Mouse (Mus musculus) midbrain, embryonic 10.5 days (tissue): ENCODE data around the gene Rc3h1. TPM values are rescaled to one million over a fixed set of nuclear protein-coding genes. Genes with fewer than 3 reads are reported as not detected.
"Not testable (repeated sequence)": the region's sequence is repeated elsewhere in the genome, so short reads cannot be mapped to it uniquely, and the experiment has no call there.

ENCODE experiments used
- DNase-seq: peaks from one replicate; pipeline ENCODE4 v3.0.0-alpha.2; 2017; ENCODE audit warnings: low spot score
- H3K27ac ChIP-seq: fragments of 300-500 bp; sonication (generic); replicated peaks from 2 replicates; pipeline ENCODE4 v1.5.1; 2016; ENCODE audit warnings: mild to moderate bottlenecking
- H3K27me3 ChIP-seq: fragments of 300-500 bp; sonication (generic); 2 replicates; pipeline ENCODE4 v1.6.1; 2016; ENCODE audit warnings: low read depth, mild to moderate bottlenecking; ENCODE audit not compliant: poor library complexity, severe bottlenecking
- H3K36me3 ChIP-seq: fragments of 300-500 bp; sonication (generic); 2 replicates; pipeline ENCODE4 v1.6.1; 2016; ENCODE audit warnings: mild to moderate bottlenecking, moderate library complexity
- H3K4me1 ChIP-seq: fragments of 300-500 bp; sonication (generic); 2 replicates; pipeline ENCODE4 v1.6.1; 2016
- H3K4me3 ChIP-seq: fragments of 300-500 bp; sonication (generic); 2 replicates; pipeline ENCODE4 v1.5.1; 2016; ENCODE audit warnings: mild to moderate bottlenecking, moderate library complexity
- H3K9me3 ChIP-seq: fragments of 300-500 bp; sonication (generic); replicated peaks from 2 replicates; pipeline ENCODE4 v1.6.1; 2016; ENCODE audit warnings: mild to moderate bottlenecking
- WGBS: fragments of 180-500 bp; shearing (Covaris S2); methylation state at CpG from one replicate; pipeline ENCODE4 v1.1.7; 2016; 5-methylcytosine and 5-hydroxymethylcytosine counted together
- polyA plus RNA-seq: library from polyadenylated mRNA; unstranded; fragments of >200 nt; fragmentation: Nextera tagmentation; extraction: Ambion mirVana; gene quantifications from 2 replicates; pipeline ENCODE4 v1.2.1, GENCODE M21; 2016

Gene Rc3h1
- 6.9 and 7.5 TPM in 2 replicates for polyA plus RNA-seq

GRCm38 (mm10) chr1:160906057-160906557 lies at the start of gene Rc3h1:
Gene Rc3h1 (plus strand): TSS chr1:160906418.
- H3K27ac ChIP-seq, result peak within 1 kb of the TSS; percentile 97
- under 1% methylated on average over 45 of the region's 45 CpGs for WGBS

GRCm38 (mm10) chr1:160858132-160858531 lies 48.1 kb upstream of the Rc3h1 start:
- H3K9me3 ChIP-seq, result no peaks in the 10 kb centered on the region
- H3K27ac ChIP-seq, result no peak overlapping the region
- no peak overlapping the region for H3K4me3 ChIP-seq
- H3K36me3 ChIP-seq, result no peaks in the 10 kb centered on the region
- H3K4me1 ChIP-seq, result no peaks in the 10 kb centered on the region
- 86% methylated on average over 3 of the region's 3 CpGs for WGBS
- no peaks in the 10 kb centered on the region for H3K27me3 ChIP-seq
- no peak for DNase-seq

More at GRCm38 (mm10) chr1:160906057-160906557, at the start of gene Rc3h1:
- Histone ChIP-seq H3K36me3 (no peaks in the 10 kb centered on the region), H3K27me3 (0 out of 2 replicates have a peak, but pooled peaks cover 7% of the 10 kb centered on the region), H3K4me1 (peaks cover 21% of the 10 kb centered on the region), H3K9me3 (no peaks in the 10 kb centered on the region), H3K4me3 (peak within 1 kb of the TSS; percentile 99)
- DNase-seq, result peak; percentile 97

GRCm38 (mm10) chr1:160859874-160860273 lies 46.3 kb upstream of the Rc3h1 start:
- not testable (repeated sequence) for H3K9me3 ChIP-seq, H3K4me3 ChIP-seq, H3K27me3 ChIP-seq, H3K4me1 ChIP-seq, H3K27ac ChIP-seq, DNase-seq, H3K36me3 ChIP-seq

- no peaks in the 10 kb centered on the region for H3K27me3 ChIP-seq
- no peak overlapping the region for H3K4me3 ChIP-seq
- no peaks in the 10 kb centered on the region for H3K36me3 ChIP-seq
- no peak overlapping the region for H3K27ac ChIP-seq
- no peaks in the 10 kb centered on the region for H3K9me3 ChIP-seq
- no peaks in the 10 kb centered on the region for H3K4me1 ChIP-seq
- 93% methylated on average over 2 of the region's 2 CpGs for WGBS
- no peak for DNase-seq
Measured at GRCm38 (mm10) chr1:160861142-160861541, 45.1 kb upstream of the Rc3h1 start.

GRCm38 (mm10) chr1:160861632-160862031 lies 44.6 kb upstream of the Rc3h1 start:
- Histone ChIP-seq H3K36me3 (no peaks in the 10 kb centered on the region), H3K4me1 (no peaks in the 10 kb centered on the region), H3K27ac (no peak overlapping the region), H3K4me3 (no peak overlapping the region), H3K9me3 (no peaks in the 10 kb centered on the region), H3K27me3 (no peaks in the 10 kb centered on the region)
- WGBS, result 93% methylated on average over 1 of the region's 1 CpGs
- DNase-seq, result no peak

GRCm38 (mm10) chr1:160863027-160863426 lies 43.2 kb upstream of the Rc3h1 start:
- H3K36me3 ChIP-seq, result no peaks in the 10 kb centered on the region
- H3K27ac ChIP-seq, result no peak overlapping the region
- no peaks in the 10 kb centered on the region for H3K9me3 ChIP-seq
- H3K27me3 ChIP-seq, result no peaks in the 10 kb centered on the region
- DNase-seq, result no peak
- H3K4me1 ChIP-seq, result no peaks in the 10 kb centered on the region
- WGBS, result 81% methylated on average over 4 of the region's 4 CpGs
- H3K4me3 ChIP-seq, result no peak overlapping the region

GRCm38 (mm10) chr1:160874757-160875156 lies 31.5 kb upstream of the Rc3h1 start:
- Histone ChIP-seq H3K27ac (no peak overlapping the region), H3K27me3 (no peaks in the 10 kb centered on the region), H3K4me1 (no peaks in the 10 kb centered on the region), H3K36me3 (no peaks in the 10 kb centered on the region), H3K4me3 (no peak overlapping the region), H3K9me3 (no peaks in the 10 kb centered on the region)
- 80% methylated on average over 1 of the region's 1 CpGs for WGBS
- no peak for DNase-seq

- Histone ChIP-seq H3K4me1 (peaks cover 5% of the 10 kb centered on the region; the same call in 1 of the 2 replicates), H3K27me3 (no peaks in the 10 kb centered on the region), H3K27ac (no peak overlapping the region), H3K36me3 (no peaks in the 10 kb centered on the region), H3K9me3 (no peaks in the 10 kb centered on the region), H3K4me3 (no peak overlapping the region)
- 90% methylated on average over 4 of the region's 4 CpGs for WGBS
- no peak for DNase-seq
Measured at GRCm38 (mm10) chr1:160876968-160877367, 29.2 kb upstream of the Rc3h1 start.

GRCm38 (mm10) chr1:160878485-160878884 lies 27.7 kb upstream of the Rc3h1 start:
- DNase-seq, result no peak
- 79% methylated on average over 4 of the region's 4 CpGs for WGBS
- H3K36me3 ChIP-seq, result no peaks in the 10 kb centered on the region
- no peaks in the 10 kb centered on the region for H3K27me3 ChIP-seq
- H3K9me3 ChIP-seq, result no peaks in the 10 kb centered on the region
- H3K4me1 ChIP-seq, result peaks cover 5% of the 10 kb centered on the region; the same call in 1 of the 2 replicates
- H3K4me3 ChIP-seq, result no peak overlapping the region
- no peak overlapping the region for H3K27ac ChIP-seq

GRCm38 (mm10) chr1:160881378-160881777 lies 24.8 kb upstream of the Rc3h1 start:
- not testable (repeated sequence) for H3K9me3 ChIP-seq, H3K36me3 ChIP-seq, DNase-seq, H3K4me3 ChIP-seq, H3K4me1 ChIP-seq, H3K27ac ChIP-seq, H3K27me3 ChIP-seq
- 80% methylated on average over 1 of the region's 1 CpGs for WGBS

- Histone ChIP-seq H3K27me3 (no peaks in the 10 kb centered on the region), H3K9me3 (no peaks in the 10 kb centered on the region), H3K36me3 (no peaks in the 10 kb centered on the region), H3K27ac (no peak overlapping the region), H3K4me3 (no peak overlapping the region), H3K4me1 (peaks cover 5% of the 10 kb centered on the region; the same call in 1 of the 2 replicates)
- 55% methylated on average over 3 of the region's 3 CpGs for WGBS
- DNase-seq, result no peak
Measured at GRCm38 (mm10) chr1:160881968-160882367, 24.2 kb upstream of the Rc3h1 start.

- H3K4me1 ChIP-seq, result peaks cover 5% of the 10 kb centered on the region; the same call in 1 of the 2 replicates
- no peak overlapping the region for H3K4me3 ChIP-seq
- H3K27me3 ChIP-seq, result no peaks in the 10 kb centered on the region
- H3K27ac ChIP-seq, result no peak overlapping the region
- H3K36me3 ChIP-seq, result no peaks in the 10 kb centered on the region
- DNase-seq, result no peak
- H3K9me3 ChIP-seq, result no peaks in the 10 kb centered on the region
- 88% methylated on average over 3 of the region's 3 CpGs for WGBS
Measured at GRCm38 (mm10) chr1:160884273-160884672, 21.9 kb upstream of the Rc3h1 start.

GRCm38 (mm10) chr1:160884993-160885392 lies 21.2 kb upstream of the Rc3h1 start:
- 58% methylated on average over 2 of the region's 2 CpGs for WGBS
- no peak overlapping the region for H3K4me3 ChIP-seq
- H3K36me3 ChIP-seq, result no peaks in the 10 kb centered on the region
- peaks cover 5% of the 10 kb centered on the region; the same call in 1 of the 2 replicates for H3K4me1 ChIP-seq
- no peaks in the 10 kb centered on the region for H3K9me3 ChIP-seq
- H3K27ac ChIP-seq, result no peak overlapping the region
- DNase-seq, result no peak
- no peaks in the 10 kb centered on the region for H3K27me3 ChIP-seq

GRCm38 (mm10) chr1:160899701-160900100 lies 6.5 kb upstream of the Rc3h1 start:
- Histone ChIP-seq H3K36me3 (no peaks in the 10 kb centered on the region), H3K27ac (no peak overlapping the region), H3K27me3 (0 out of 2 replicates have a peak, but pooled peaks cover 1% of the 10 kb centered on the region), H3K4me1 (no peaks in the 10 kb centered on the region), H3K4me3 (no peak overlapping the region), H3K9me3 (no peaks in the 10 kb centered on the region)
- no peak for DNase-seq
- WGBS, result 70% methylated on average over 10 of the region's 10 CpGs
